Mouse (Mus musculus) left cerebral cortex, adult 8-10 months (tissue): Measurements from ENCODE around the gene Tcta. TPM values are rescaled to one million over a fixed set of nuclear protein-coding genes. Genes with fewer than 3 reads are reported as not detected.
"Not testable (repeated sequence)": the region's sequence is repeated elsewhere in the genome, so short reads cannot be mapped to it uniquely, and the experiment has no call there.

Experiments used
- DNase-seq, 2 experiments: peaks; one replicate each; pipeline ENCODE4 v3.0.0; 2022; ENCODE audit warnings: low spot score in 2 of 2
- total RNA-seq, 4 experiments: library from RNA; stranded (reverse); gene quantifications; 2 replicates each; pipeline ENCODE4 v1.2.4; 2022

The Tcta gene
- total RNA-seq, 4 experiments from 2014 or later, result 37.0 to 40.4 (median 39.4) TPM

- no peak for DNase-seq
These were observed 34.0 kb downstream of the Tcta start for GRCm38 (mm10) chr9:108271941-108272340.

GRCm38 (mm10) chr9:108268701-108269100 lies 37.3 kb downstream of the Tcta start:
- DNase-seq, result not testable (repeated sequence)

GRCm38 (mm10) chr9:108267691-108268090 lies 38.3 kb downstream of the Tcta start:
- DNase-seq, result no peak

- no peak for DNase-seq
These were observed 39.6 kb downstream of the Tcta start for GRCm38 (mm10) chr9:108266261-108266935.

GRCm38 (mm10) chr9:108264191-108264921 lies 41.6 kb downstream of the Tcta start:
- no peak for DNase-seq

- DNase-seq, result peak; percentile 95 to 99
These were observed 42.2 kb downstream of the Tcta start, which contains the start of gene Dag1 for GRCm38 (mm10) chr9:108263690-108264190. Dag1 (minus strand) TSS chr9:108263958.

- DNase-seq, result peak; percentile 26 to 27
These were observed 42.8 kb downstream of the Tcta start for GRCm38 (mm10) chr9:108263131-108263681.

- no peak for DNase-seq
These were observed 43.4 kb downstream of the Tcta start for GRCm38 (mm10) chr9:108262494-108263049.

- no peak for DNase-seq
These were observed 44.1 kb downstream of the Tcta start for GRCm38 (mm10) chr9:108261865-108262264.

- DNase-seq, result no peak
These were observed 45.4 kb downstream of the Tcta start for GRCm38 (mm10) chr9:108260526-108260925.

Other genes starting within 250 kb of the Tcta start
- not detected for gene Mst1, start 225.7 kb downstream of the Tcta start, total RNA-seq
- 100 to 1,000 TPM; 109 to 112 (median 111) TPM for gene Rnf123, start 222.8 kb downstream of the Tcta start, total RNA-seq
- gene Apeh, start 211.6 kb downstream of the Tcta start, total RNA-seq, result 10 to 100 TPM; 34.9 to 41.9 (median 39.3) TPM
- 100 to 1,000 TPM; 208 to 264 (median 232) TPM for gene Bsn, start 115.8 kb downstream of the Tcta start, total RNA-seq
- 10 to 100 TPM; 73.1 to 79.5 (median 76.8) TPM for gene Dag1, start 42.2 kb downstream of the Tcta start, total RNA-seq
- gene Nicn1, start 15.7 kb downstream of the Tcta start, total RNA-seq, result 100 to 1,000 TPM; 133 to 145 (median 139) TPM
- gene Amt, start 9.3 kb downstream of the Tcta start, total RNA-seq, result 10 to 100 TPM; 26.3 to 32.2 (median 28.2) TPM
- 100 to 1,000 TPM; 164 to 176 (median 168) TPM for gene Rhoa, start within 50 bp of the Tcta start, total RNA-seq
- gene Gpx1, start 32.7 kb upstream of the Tcta start, total RNA-seq, result 100 to 1,000 TPM in 3 of 4 experiments, 10 to 100 TPM in 1; 97.3 to 121 (median 112) TPM
- 100 to 1,000 TPM; 103 to 109 (median 105) TPM for gene Usp4, start 41.7 kb upstream of the Tcta start, total RNA-seq
- 1 to 10 TPM in 3 of 4 experiments, under 1 TPM in 1; 0.81 to 2.0 (median 1.8) TPM for gene 1700102P08Rik, start 86.6 kb upstream of the Tcta start, total RNA-seq
- gene Ccdc36, start 122.3 kb upstream of the Tcta start, total RNA-seq, result under 1 TPM; 0.15 to 0.37 (median 0.22) TPM
- gene BC048562, start 130.3 kb upstream of the Tcta start, total RNA-seq, result not detected
- gene Ccdc71, start 154.4 kb upstream of the Tcta start, total RNA-seq, result 10 to 100 TPM; 35.8 to 46.5 (median 38.4) TPM
- 10 to 100 TPM; 28.8 to 38.0 (median 34.0) TPM for gene Klhdc8b, start 155.4 kb upstream of the Tcta start, total RNA-seq
- gene Lamb2, start 173.6 kb upstream of the Tcta start, total RNA-seq, result 10 to 100 TPM; 28.0 to 35.7 (median 30.8) TPM
- gene Usp19, start 184.4 kb upstream of the Tcta start, total RNA-seq, result 100 to 1,000 TPM; 116 to 140 (median 127) TPM
- gene Qars, start 201.5 kb upstream of the Tcta start, total RNA-seq, result 10 to 100 TPM; 78.3 to 95.4 (median 86.8) TPM
- 100 to 1,000 TPM; 140 to 158 (median 155) TPM for gene Qrich1, start 210.6 kb upstream of the Tcta start, total RNA-seq